Mouse (Mus musculus) brain, embryonic 14.5 days (tissue): ENCODE measurements around the gene Gm11168. TPM values are rescaled to one million over a fixed set of nuclear protein-coding genes. Genes with fewer than 3 reads are reported as not detected.
"Not testable (repeated sequence)": the region's sequence is repeated elsewhere in the genome, so short reads cannot be mapped to it uniquely, and the experiment has no call there.

Source experiments
- DNase-seq: peaks from one replicate; pipeline ENCODE4 v3.0.0-alpha.2; 2011; ENCODE audit warnings: low read depth
- polyA plus RNA-seq: library from polyadenylated mRNA; depleted of rRNA; stranded (reverse); fragments of >200 nt; gene quantifications from 2 replicates; pipeline ENCODE4 v1.2.3, GENCODE M21; 2012; rRNA removed

Gene Gm11168
- polyA plus RNA-seq = 0.24 and 1.1 TPM in 2 replicates

DNA sequence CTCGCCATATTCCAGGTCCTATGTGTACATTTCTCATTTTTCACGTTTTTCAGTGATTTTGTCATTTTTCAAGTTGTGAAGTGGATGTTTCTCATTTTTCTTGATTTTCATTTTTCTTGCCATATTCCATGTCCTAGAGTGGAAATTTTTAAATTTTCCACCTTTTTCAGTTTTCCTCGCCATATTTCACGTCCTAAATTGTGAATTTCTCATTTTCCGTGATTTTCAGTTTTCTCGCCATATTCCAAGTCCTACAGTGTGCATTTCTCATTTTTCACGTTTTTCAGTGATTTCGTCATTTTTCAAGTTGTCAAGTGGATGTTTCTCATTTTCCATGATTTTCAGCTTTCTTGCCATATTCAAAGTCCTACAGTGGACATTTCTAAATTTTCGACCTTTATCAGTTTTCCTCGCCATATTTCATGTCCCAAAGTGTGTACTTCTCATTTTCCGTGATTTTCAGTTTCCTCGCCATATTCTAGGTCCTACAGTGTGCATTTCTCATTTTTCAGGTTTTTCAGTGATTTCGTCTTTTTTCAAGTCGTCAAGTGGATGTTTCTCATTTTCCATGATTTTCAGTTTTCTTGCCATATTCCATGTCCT is at the start of gene Gm11168:
Gene Gm11168, plus strand, starts transcription at position 553 of the 603 bp plus-strand sequence.
- not testable (repeated sequence) for DNase-seq

- peak; percentile 52 for DNase-seq
Observed at GRCm38 (mm10) chr9:3000445-3000972, 2.6 kb upstream of the Gm11168 start, which contains the start of gene Gm10722. Gene Gm10722 (plus strand): TSS chr9:3000922.

DNA sequence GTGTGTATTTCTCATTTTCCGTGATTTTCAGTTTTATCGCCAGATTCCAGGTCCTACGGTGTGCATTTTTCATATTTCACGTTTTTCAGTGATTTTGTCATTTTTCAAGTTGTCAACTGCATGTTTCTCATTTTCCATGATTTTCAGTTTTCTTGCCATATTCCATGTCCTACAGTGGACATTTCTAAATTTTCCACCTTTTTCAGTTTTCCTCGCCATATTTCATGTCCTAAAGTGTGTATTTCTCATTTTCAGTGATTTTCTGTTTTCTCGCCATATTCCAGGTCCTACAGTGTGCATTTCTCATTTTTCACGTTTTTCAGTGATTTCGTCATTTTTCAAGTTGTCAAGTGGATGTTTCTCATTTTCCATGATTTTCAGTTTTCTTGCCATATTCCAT is 2.1 kb upstream of the Gm11168 start:
- DNase-seq = not testable (repeated sequence)

GRCm38 (mm10) chr9:3001948-3002659 is 1.0 kb upstream of the Gm11168 start:
- peak; percentile 30 for DNase-seq

GRCm38 (mm10) chr9:3006179-3006578 is 3.0 kb downstream of the Gm11168 start:
- DNase-seq = not testable (repeated sequence)

DNA sequence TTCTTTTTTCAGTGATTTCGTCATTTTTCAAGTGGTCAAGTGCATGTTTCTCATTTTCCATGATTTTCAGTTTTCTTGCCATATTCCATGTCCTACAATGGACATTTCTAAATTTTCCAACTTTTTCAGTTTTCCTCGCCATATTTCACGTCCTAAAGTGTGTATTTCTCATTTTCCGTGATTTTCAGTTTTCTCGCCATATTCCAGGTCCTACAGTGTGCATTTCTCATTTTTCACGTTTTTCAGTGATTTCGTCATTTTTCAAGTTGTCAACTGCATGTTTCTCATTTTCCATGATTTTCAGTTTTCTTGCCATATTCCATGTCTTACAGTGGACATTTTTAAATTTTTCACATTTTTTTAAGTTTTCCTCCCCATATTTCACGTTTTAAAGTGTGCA is 3.5 kb downstream of the Gm11168 start:
- not testable (repeated sequence) for DNase-seq

DNA sequence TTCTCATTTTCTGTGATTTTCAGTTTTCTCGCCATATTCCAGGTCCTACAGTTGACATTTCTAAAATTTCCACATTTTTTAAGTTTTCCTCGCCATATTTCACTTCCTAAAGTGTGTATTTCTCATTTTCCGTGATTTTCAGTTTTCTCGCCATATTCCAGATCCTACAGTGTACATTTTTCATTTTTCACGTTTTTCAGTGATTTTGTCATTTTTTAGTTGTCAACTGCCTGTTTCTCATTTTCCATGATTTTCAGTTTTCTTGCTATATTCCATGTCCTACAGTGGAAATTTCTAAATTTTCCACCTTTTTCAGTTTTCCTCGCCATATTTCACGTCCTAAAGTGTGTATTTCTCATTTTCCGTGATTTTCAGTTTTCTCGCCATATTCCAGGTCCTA is 4.1 kb downstream of the Gm11168 start:
- peak; percentile 16 for DNase-seq

DNA sequence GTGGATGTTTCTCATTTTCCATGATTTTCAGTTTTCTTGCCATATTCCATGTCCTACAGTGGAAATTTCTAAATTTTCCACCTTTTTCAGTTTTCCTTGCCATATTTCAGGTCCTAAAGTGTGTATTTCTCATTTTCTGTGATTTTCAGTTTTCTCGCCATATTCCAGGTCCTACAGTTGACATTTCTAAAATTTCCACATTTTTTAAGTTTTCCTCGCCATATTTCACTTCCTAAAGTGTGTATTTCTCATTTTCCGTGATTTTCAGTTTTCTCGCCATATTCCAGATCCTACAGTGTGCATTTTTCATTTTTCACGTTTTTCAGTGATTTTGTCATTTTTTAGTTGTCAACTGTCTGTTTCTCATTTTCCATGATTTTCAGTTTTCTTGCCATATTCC is 6.2 kb downstream of the Gm11168 start:
- DNase-seq = not testable (repeated sequence)

GRCm38 (mm10) chr9:3012054-3012621 is 9.0 kb downstream of the Gm11168 start:
- not testable (repeated sequence) for DNase-seq

GRCm38 (mm10) chr9:3012733-3013279 is 9.7 kb downstream of the Gm11168 start, which contains the start of gene Gm10721:
Gene Gm10721 (plus strand): TSS chr9:3013140.
- DNase-seq = not testable (repeated sequence)

GRCm38 (mm10) chr9:3015354-3015753 is 12.2 kb downstream of the Gm11168 start, which contains the start of gene Gm10720:
Gene Gm10720 (plus strand): TSS chr9:3015654.
- DNase-seq = not testable (repeated sequence)

GRCm38 (mm10) chr9:3015896-3016295 is 12.8 kb downstream of the Gm11168 start:
- DNase-seq = not testable (repeated sequence)

GRCm38 (mm10) chr9:3017108-3017507 is 14.0 kb downstream of the Gm11168 start, which contains the start of gene Gm10719:
Gene Gm10719 (plus strand): TSS chr9:3017408.
- not testable (repeated sequence) for DNase-seq

DNA sequence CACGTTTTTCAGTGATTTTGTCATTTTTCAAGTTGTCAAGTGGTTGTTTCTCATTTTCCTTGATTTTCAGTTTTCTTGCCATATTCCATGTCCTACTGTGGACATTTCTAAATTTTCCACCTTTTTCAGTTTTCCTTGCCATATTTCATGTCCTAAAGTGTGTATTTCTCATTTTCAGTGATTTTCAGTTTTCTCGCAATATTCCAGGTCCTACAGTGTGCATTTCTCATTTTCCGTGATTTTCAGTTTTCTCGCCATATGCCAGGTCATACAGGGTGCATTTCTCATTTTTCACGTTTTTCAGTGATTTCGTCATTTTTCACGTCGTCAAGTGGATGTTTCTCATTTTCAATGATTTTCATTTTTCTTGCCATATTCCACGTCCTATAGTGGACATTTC is 15.8 kb downstream of the Gm11168 start:
- not testable (repeated sequence) for DNase-seq

DNA sequence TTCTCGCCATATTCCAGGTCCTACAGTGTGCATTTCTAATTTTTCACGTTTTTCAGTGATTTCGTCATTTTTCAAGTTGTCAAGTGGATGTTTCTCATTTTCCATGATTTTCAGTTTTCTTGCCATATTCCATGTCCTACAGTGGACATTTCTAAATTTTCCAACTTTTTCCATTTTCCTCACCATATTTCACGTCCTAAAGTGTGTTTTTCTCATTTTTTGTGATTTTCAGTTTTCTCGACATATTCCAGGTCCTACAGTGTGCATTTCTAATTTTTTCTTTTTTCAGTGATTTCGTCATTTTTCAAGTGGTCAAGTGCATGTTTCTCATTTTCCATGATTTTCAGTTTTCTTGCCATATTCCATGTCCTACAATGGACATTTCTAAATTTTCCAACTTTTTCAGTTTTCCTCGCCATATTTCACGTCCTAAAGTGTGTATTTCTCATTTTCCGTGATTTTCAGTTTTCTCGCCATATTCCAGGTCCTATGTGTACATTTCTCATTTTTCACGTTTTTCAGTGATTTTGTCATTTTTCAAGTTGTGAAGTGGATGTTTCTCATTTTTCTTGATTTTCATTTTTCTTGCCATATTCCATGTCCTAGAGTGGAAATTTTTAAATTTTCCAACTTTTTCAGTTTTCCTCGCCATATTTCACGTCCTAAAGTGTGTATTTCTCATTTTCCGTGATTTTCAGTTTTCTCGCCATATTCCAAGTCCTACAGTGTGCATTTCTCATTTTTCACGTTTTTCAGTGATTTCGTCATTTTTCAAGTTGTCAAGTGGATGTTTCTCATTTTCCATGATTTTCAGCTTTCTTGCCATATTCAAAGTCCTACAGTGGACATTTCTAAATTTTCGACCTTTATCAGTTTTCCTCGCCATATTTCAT is 16.9 kb downstream of the Gm11168 start:
- DNase-seq = not testable (repeated sequence)

- not testable (repeated sequence) for DNase-seq
Observed at GRCm38 (mm10) chr9:3022316-3023008, 19.3 kb downstream of the Gm11168 start.

DNA sequence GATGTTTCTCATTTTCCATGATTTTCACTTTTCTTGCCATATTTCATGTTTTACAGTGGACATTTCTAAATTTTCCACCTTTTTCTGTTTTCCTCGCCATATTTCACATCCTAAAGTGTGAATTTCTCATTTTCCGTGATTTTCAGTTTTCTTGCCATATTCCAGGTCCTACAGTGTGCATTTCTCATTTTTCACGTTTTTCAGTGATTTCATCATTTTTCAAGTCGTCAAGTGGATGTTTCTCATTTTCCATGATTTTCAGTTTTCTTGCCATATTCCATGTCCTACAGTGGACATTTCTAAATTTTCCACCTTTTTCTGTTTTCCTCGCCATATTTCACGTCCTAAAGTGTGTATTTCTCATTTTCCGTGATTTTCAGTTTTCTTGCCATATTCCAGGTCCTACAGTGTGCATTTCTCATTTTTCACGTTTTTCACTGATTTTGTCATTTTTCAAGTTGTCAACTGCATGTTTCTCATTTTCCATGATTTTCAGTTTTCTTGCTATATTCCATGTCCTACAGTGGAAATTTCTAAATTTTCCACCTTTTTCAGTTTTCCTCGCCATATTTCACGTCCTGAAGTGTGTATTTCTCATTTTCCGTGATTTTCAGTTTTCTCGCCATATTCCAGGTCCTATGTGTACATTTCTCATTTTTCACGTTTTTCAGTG is 20.3 kb downstream of the Gm11168 start, which contains the start of gene Gm10718:
Gene Gm10718, plus strand, starts transcription at position 236 of the 673 bp plus-strand sequence.
- DNase-seq = not testable (repeated sequence)

- DNase-seq = not testable (repeated sequence)
Observed at GRCm38 (mm10) chr9:3023985-3024648, 21.0 kb downstream of the Gm11168 start.
